Mouse (Mus musculus): ENCODE measurements around the gene Fosl1.
"Not testable (repeated sequence)": the region's sequence is repeated elsewhere in the genome, so short reads cannot be mapped to it uniquely, and the experiment has no call there.

The Fosl1 gene

DNA sequence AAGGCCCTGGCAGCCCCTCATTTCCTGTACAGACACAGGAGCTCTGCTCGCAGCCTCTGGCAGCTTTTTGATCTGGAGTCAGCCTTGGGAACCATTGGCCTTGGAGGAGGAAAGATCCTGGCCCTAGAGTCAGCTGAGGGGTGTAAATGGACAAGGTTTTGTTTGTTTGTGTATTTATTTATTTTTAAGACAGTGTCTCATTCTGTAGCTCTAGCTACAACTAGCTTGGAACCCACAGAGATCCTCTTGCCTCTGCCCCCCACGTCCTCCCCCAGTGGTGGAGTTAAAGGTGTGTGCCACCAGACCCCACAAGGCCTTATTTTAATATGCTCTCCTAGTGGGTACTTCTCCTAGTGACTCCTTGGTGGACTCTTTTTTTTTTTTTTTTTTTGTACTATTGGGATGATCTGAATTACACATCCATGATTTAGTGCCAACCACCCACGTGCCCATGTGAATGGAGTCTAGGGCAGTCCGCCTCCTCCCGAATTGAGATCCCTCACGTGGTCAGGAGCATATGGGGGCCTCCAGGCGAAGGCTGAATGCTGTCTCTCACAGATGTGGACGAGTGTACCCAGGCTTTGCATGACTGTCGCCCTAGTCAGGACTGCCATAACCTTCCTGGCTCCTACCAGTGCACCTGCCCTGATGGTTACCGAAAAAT is 29.8 kb downstream of the Fosl1 start:
- Histone ChIP-seq H3K27me3 (ENCODE audit: control insufficient read depth, insufficient read depth, low read length, poor library complexity, severe bottlenecking) (no peaks in the 10 kb centered on the region; the same call in 1 of the 2 replicates), H3K36me3 (ENCODE audit: control insufficient read depth, insufficient read depth, low read length, poor library complexity, severe bottlenecking) (no peaks in the 10 kb centered on the region)
- DNase-seq (ENCODE audit: low read depth, low spot score), result no peak

DNA sequence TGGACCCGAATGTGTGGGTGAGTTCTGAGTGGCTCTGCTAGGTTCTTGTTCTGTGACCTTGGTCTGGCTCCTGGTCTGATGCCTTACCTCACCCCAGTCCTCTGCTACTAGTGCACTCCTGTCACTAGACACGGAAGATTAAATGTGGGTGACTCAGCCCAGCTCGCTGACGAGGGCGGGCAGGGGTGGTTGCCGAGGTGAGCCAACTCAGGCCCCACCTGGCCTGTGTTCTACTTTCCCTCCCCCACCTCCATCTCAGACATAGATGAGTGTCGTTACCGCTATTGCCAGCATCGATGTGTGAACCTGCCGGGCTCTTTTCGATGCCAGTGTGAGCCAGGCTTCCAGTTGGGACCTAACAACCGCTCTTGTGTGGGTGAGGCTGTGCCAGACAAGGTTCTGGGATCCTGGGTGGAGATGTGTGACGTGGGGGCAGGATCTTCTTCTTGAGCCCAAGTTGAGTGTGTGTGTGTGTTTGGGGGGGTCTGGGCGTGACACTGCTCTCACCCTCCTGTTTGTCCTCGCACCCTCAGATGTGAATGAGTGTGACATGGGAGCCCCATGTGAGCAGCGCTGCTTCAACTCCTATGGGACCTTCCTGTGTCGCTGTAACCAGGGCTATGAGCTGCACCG is 30.4 kb downstream of the Fosl1 start:
- DNase-seq (ENCODE audit: low read depth, low spot score), result no peak
- no peaks in the 10 kb centered on the region for H3K36me3 ChIP-seq (ENCODE audit: control insufficient read depth, insufficient read depth, low read length, poor library complexity, severe bottlenecking)
- H3K27me3 ChIP-seq (ENCODE audit: control insufficient read depth, insufficient read depth, low read length, poor library complexity, severe bottlenecking), result no peaks in the 10 kb centered on the region; the same call in 1 of the 2 replicates

DNA sequence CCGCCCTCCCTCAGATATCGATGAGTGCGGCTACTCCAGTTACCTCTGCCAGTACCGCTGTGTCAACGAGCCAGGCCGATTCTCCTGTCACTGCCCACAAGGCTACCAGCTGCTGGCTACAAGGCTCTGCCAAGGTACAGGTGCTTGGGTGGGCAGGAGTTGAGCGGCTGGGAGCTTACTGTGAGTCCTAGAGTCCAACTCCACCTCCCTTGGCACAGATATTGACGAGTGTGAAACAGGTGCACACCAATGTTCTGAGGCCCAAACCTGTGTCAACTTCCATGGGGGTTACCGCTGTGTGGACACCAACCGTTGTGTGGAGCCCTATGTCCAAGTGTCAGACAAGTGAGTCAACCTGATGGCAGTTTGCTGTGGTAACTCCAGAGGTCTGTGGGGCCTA is 32.7 kb downstream of the Fosl1 start:
- Histone ChIP-seq H3K27me3 (ENCODE audit: control insufficient read depth, insufficient read depth, low read length, poor library complexity, severe bottlenecking) (no peaks in the 10 kb centered on the region), H3K36me3 (ENCODE audit: control insufficient read depth, insufficient read depth, low read length, poor library complexity, severe bottlenecking) (peaks cover 3% of the 10 kb centered on the region; the same call in 1 of the 2 replicates)
- DNase-seq (ENCODE audit: low read depth, low spot score), result no peak

DNA sequence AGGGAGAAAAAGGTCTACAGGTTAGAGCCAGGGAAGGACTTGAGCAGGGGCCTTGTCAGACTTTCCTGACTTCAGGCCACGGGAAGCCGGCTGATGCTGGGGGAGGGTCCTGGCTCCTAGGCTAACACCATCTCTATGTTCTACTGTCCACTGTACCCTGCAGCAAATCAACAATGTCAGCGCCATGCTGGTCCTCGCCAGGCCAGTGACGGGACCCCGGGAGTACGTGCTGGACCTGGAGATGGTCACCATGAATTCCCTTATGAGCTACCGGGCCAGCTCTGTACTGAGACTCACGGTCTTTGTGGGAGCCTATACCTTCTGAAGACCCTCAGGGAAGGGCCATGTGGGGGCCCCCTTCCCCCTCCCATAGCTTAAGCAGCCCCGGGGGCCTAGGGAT is 34.1 kb downstream of the Fosl1 start:
- no peak for DNase-seq (ENCODE audit: low read depth, low spot score)
- Histone ChIP-seq H3K36me3 (ENCODE audit: control insufficient read depth, insufficient read depth, low read length, poor library complexity, severe bottlenecking) (peaks cover 3% of the 10 kb centered on the region; the same call in 1 of the 2 replicates), H3K27me3 (ENCODE audit: control insufficient read depth, insufficient read depth, low read length, poor library complexity, severe bottlenecking) (no peaks in the 10 kb centered on the region)

DNA sequence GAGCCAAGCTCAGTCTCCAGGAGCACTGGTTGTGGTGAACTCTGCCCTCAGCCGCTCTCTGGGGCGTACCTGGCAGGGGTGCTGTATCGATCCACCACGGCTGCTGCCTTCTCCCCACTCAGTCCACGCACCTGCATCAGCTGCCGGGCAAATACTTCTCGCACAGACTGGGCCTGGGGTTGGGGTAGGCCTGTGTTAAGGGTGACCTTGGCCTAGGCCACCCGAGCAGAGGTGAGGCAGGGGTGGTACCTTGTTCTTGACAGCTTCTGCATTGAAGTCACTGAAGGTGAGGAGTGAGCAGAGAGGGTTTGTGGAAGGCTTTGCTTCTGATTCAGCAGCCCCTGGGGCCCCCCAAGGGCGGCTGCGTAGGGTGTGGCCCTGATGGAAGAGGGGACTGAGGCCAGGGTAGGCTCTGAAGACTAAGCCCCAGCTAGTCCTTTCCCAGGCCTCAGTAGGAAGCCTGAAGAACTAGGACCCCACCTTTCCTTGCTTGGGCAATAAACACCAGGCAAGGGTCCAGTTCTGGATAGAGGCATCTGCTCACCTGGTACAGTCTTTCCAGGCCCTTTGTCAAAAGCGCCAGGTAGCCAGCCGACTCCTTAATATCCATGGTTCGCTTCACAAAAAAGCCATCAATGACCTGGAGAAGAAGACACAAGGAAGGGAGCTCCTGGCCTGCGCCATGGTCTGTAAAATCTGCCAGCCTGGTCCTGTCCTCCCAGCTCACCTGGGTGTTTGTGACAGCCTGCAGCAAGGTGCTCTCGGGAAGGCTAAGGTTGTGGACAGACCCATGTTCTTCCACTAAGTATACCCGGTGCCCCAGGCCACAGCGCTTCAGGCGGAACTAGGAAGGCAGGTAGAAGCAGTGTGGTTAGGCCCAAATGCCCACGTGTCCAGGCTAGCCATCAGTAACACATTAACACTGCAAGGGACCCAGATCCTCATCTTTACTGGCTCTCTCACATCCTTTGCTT is 36.3 kb downstream of the Fosl1 start:
- DNase-seq (ENCODE audit: low read depth, low spot score), result no peak
- Histone ChIP-seq H3K36me3 (ENCODE audit: control insufficient read depth, insufficient read depth, low read length, poor library complexity, severe bottlenecking) (peaks cover 3% of the 10 kb centered on the region; the same call in 1 of the 2 replicates), H3K27me3 (ENCODE audit: control insufficient read depth, insufficient read depth, low read length, poor library complexity, severe bottlenecking) (no peaks in the 10 kb centered on the region)

GRCm38 (mm10) chr19:5484496-5484895 is 37.1 kb downstream of the Fosl1 start:
- DNase-seq (ENCODE audit: low read depth, low spot score), result no peak
- Histone ChIP-seq H3K27me3 (ENCODE audit: control insufficient read depth, insufficient read depth, low read length, poor library complexity, severe bottlenecking) (no peaks in the 10 kb centered on the region), H3K36me3 (ENCODE audit: control insufficient read depth, insufficient read depth, low read length, poor library complexity, severe bottlenecking) (peaks cover 3% of the 10 kb centered on the region; the same call in 1 of the 2 replicates)

GRCm38 (mm10) chr19:5485371-5485770 is 38.0 kb downstream of the Fosl1 start:
- H3K36me3 ChIP-seq (ENCODE audit: control insufficient read depth, insufficient read depth, low read length, poor library complexity, severe bottlenecking), result peaks cover 3% of the 10 kb centered on the region; the same call in 1 of the 2 replicates

GRCm38 (mm10) chr19:5485821-5486220 is 38.5 kb downstream of the Fosl1 start:
- H3K27me3 ChIP-seq (ENCODE audit: control insufficient read depth, insufficient read depth, low read length, poor library complexity, severe bottlenecking), result no peaks in the 10 kb centered on the region
- DNase-seq (ENCODE audit: low read depth, low spot score), result no peak
- H3K36me3 ChIP-seq (ENCODE audit: control insufficient read depth, insufficient read depth, low read length, poor library complexity, severe bottlenecking), result peaks cover 3% of the 10 kb centered on the region; the same call in 1 of the 2 replicates

More at GRCm38 (mm10) chr19:5485371-5485770, 38.0 kb downstream of the Fosl1 start:
- H3K27me3 ChIP-seq (ENCODE audit: control insufficient read depth, insufficient read depth, low read length, poor library complexity, severe bottlenecking), result no peaks in the 10 kb centered on the region
- DNase-seq (ENCODE audit: low read depth, low spot score), result no peak

- DNase-seq (ENCODE audit: low read depth, low spot score), result no peak
- Histone ChIP-seq H3K36me3 (ENCODE audit: control insufficient read depth, insufficient read depth, low read length, poor library complexity, severe bottlenecking) (peaks cover 3% of the 10 kb centered on the region; the same call in 1 of the 2 replicates), H3K27me3 (ENCODE audit: control insufficient read depth, insufficient read depth, low read length, poor library complexity, severe bottlenecking) (no peaks in the 10 kb centered on the region)
These were observed 38.9 kb downstream of the Fosl1 start for GRCm38 (mm10) chr19:5486286-5486685.

- no peak for DNase-seq (ENCODE audit: low read depth, low spot score)
- H3K36me3 ChIP-seq (ENCODE audit: control insufficient read depth, insufficient read depth, low read length, poor library complexity, severe bottlenecking), result peaks cover 3% of the 10 kb centered on the region; the same call in 1 of the 2 replicates
- H3K27me3 ChIP-seq (ENCODE audit: control insufficient read depth, insufficient read depth, low read length, poor library complexity, severe bottlenecking), result no peaks in the 10 kb centered on the region
These were observed 39.4 kb downstream of the Fosl1 start for GRCm38 (mm10) chr19:5486771-5487170.

DNA sequence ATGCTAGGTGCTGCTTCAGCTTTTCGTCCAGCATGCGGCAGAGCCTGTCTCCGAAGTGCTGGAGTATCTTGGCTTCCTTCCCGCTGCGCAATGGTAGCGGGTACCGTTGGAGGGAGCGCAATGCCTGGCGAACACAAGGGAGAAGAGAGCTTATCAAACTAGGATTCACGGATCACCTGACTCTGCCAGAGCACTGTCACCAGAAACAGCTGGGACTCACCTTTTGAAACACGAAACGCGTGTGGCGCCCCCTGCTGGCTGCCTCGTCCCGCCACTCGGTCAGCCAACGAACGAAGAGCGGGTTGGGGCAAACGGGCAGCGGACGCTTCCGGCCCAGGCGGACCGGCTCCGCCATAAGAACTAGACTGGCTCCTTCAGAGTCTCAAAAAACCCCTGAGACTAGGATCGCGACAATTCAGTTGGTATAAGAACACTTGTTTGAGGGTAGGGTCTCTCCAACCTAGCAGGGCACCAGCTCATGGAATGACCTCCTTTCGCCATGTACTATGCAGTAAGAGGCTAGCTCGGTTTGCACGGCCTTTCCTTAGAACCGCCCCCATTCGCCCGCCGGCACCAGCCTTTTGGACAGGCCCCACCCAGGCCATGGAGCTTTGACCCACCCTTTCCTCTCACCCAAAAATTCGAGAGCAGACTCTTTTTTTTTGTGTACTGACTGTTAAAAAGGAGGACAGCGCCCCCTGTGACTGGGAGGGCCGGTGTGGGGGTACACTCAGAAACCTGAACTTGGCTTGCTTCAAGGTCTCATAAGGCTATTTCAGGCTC is 40.6 kb downstream of the Fosl1 start, which contains the start of gene Mus81:
Gene Mus81, minus strand, starts transcription at position 635 of the 783 bp plus-strand sequence.
- H3K27me3 ChIP-seq (ENCODE audit: control insufficient read depth, insufficient read depth, low read length, poor library complexity, severe bottlenecking), result no peaks in the 10 kb centered on the region
- H3K36me3 ChIP-seq (ENCODE audit: control insufficient read depth, insufficient read depth, low read length, poor library complexity, severe bottlenecking), result peaks cover 8% of the 10 kb centered on the region
- DNase-seq (ENCODE audit: low read depth, low spot score), result peak; percentile 97

DNA sequence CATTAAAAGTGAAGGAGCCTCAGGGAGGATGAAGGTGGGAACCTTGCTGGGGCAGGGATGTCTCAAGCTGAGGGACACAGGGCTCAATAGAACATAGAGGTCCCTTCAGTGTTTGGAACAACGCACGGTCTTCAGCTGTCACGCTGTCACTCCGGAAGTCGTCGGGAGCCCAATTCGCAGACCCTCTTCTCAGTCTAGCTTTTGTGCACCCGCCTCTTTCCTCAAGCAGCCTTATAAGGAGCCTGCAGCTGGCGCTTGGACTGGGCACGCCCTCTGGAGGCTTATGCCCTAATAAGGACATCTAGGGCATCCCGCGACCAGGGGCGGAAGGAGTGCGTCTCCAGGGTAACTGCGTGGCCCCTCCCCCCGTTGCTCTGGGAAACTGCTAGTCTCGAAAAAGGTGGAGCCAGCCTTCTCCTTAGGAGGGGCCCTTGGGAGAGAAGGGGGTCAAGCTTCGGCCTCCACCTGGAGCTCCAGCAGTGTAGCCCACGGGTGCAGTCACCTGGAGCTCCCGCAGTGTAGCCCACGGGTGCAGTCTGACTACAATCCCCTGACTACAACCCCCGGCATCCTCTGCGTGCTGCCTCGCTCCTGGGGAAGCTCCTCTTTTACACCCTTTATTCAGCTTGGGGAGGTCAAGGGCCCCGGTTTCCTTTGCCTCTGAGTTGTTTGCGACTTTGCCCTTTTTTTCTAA is 41.7 kb downstream of the Fosl1 start:
- no peaks in the 10 kb centered on the region for H3K27me3 ChIP-seq (ENCODE audit: control insufficient read depth, insufficient read depth, low read length, poor library complexity, severe bottlenecking)
- DNase-seq (ENCODE audit: low read depth, low spot score), result peak; percentile 96
- peaks cover 12% of the 10 kb centered on the region for H3K36me3 ChIP-seq (ENCODE audit: control insufficient read depth, insufficient read depth, low read length, poor library complexity, severe bottlenecking)

GRCm38 (mm10) chr19:5489721-5490120 is 42.4 kb downstream of the Fosl1 start:
- not testable (repeated sequence) for DNase-seq (ENCODE audit: low read depth, low spot score); H3K27me3 ChIP-seq (ENCODE audit: control insufficient read depth, insufficient read depth, low read length, poor library complexity, severe bottlenecking)
- H3K36me3 ChIP-seq (ENCODE audit: control insufficient read depth, insufficient read depth, low read length, poor library complexity, severe bottlenecking), result peaks cover 12% of the 10 kb centered on the region
